ENCODE assay signal across 12 mouse cellular contexts in the genomic region with DNA sequence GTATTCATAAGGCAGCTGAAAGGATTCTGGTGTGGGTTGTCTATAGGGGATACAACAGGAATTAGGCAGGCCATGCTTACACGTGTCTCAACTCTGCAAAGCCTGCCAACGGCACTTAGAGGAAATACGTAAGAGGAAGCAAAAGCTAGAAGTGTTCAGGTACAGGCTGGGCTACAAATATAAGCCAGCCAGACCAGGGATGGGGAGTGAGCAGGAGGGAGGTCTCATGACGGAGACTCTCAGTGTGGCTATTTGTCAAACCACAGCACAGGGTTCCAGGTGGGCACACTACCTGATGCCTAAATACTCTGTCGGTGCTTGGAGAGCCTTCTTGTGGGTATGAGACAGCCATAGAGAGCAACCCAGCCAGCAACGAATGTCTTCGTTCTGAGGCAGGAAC.
A peak's percentile ranks its signal among the peaks of the same experiment; 100 is the strongest.
DNase-seq lines count a peak whose midpoint lies in the region; ATAC-seq and TF ChIP-seq lines count a peak whose summit lies in the region.
"Had no signal": no experiment of that assay in that cellular context is flagged by ENCODE, and none has a peak within 500 bp of the region (broad histone marks: within the 10 kb centered on the region; RNA-seq: fewer than 3 reads in every experiment).

No protein-coding gene starts in this region.

- WGBS in heart, adult 2 months: 50% methylated on average over 7 of the region's 7 CpGs
- WGBS in lung, embryonic 14.5 days: 59% methylated on average over 7 of the region's 7 CpGs
- WGBS in hindbrain, embryonic 15.5 days: 65% methylated on average over 7 of the region's 7 CpGs
- 58% methylated on average over 7 of the region's 7 CpGs for WGBS in midbrain, postnatal 0 days

- intact Hi-C loops in heart, adult 2 months (cut with DNase I): loop anchor here (5.0 kb wide), 1 partner anchor 105 kb away; no protein-coding TSS in a partner anchor

- H3K79me2 ChIP-seq in heart, adult 2 months (replicated peaks; ENCODE audit: control insufficient read depth, insufficient read depth, low read length): no peaks in the 10 kb centered on the region

- DNase-seq in heart, adult 2 months: no peak
- DNase-seq in heart, postnatal 4 days: no peak
- DNase-seq in lung, embryonic 14.5 days: no peak
- DNase-seq in lung, postnatal 10 days: no peak
- no peak for DNase-seq in midbrain, postnatal 0 days (ENCODE audit: low spot score)
- DNase-seq in spleen, postnatal 14 days (ENCODE audit: low spot score in 2 of 2): no peak
- no peak for DNase-seq in gastrocnemius, adult 8-10 months (ENCODE audit: low spot score in 2 of 2)
- DNase-seq: embryo, embryonic 11 days; gastrocnemius, postnatal 25 days; retina, postnatal 1 day had no signal

- no peak overlapping the region for H3K4me2 ChIP-seq in lung, embryonic 14.5 days
- H3K4me2 ChIP-seq in hindbrain, embryonic 15.5 days: no peak overlapping the region
- H3K4me2 ChIP-seq in midbrain, postnatal 0 days (ENCODE audit: low read depth, low read length, poor library complexity, severe bottlenecking): no peak overlapping the region

- H3K9me3 ChIP-seq in lung, embryonic 14.5 days (ENCODE audit: low read depth, low read length): no peaks in the 10 kb centered on the region
- no peaks in the 10 kb centered on the region for H3K9me3 ChIP-seq in hindbrain, embryonic 15.5 days
- H3K9me3 ChIP-seq in midbrain, postnatal 0 days (ENCODE audit: low read length): no peaks in the 10 kb centered on the region
- H3K9me3 ChIP-seq: megakaryocyte, embryonic 14.5 days had no signal

- no peaks in the 10 kb centered on the region for H3K27me3 ChIP-seq in heart, adult 2 months (ENCODE audit: control insufficient read depth, insufficient read depth, low read length)
- H3K27me3 ChIP-seq in lung, embryonic 14.5 days (ENCODE audit: insufficient read depth, low read length): no peaks in the 10 kb centered on the region
- no peaks in the 10 kb centered on the region for H3K27me3 ChIP-seq in hindbrain, embryonic 15.5 days
- H3K27me3 ChIP-seq in midbrain, postnatal 0 days (ENCODE audit: insufficient read depth, low read length): no peaks in the 10 kb centered on the region
- H3K27me3 ChIP-seq: megakaryocyte, embryonic 14.5 days had no signal

- TF ChIP-seq CTCF in heart, adult 2 months (IDR thresholded peaks at IDR 0.05): no peak
- TF ChIP-seq CTCF in lung, embryonic 14.5 days (IDR thresholded peaks at IDR 0.05; ENCODE audit: low read depth): no peak
- no peak for TF ChIP-seq CTCF in midbrain, postnatal 0 days (IDR thresholded peaks at IDR 0.05)

- H3K27ac ChIP-seq in heart, adult 2 months: peak overlapping the region; percentile 90
- peak overlapping the region; percentile 81 for H3K27ac ChIP-seq in lung, embryonic 14.5 days (ENCODE audit: low read depth)
- peak overlapping the region; percentile 44; the same call in 1 of the 2 replicates for H3K27ac ChIP-seq in hindbrain, embryonic 15.5 days (replicated peaks)
- H3K27ac ChIP-seq in midbrain, postnatal 0 days (ENCODE audit: low read depth, low read length): peak overlapping the region; percentile 55; the same call in 1 of the 2 replicates

- ATAC-seq in lung, embryonic 14.5 days (ENCODE audit: insufficient read depth): no peak
- ATAC-seq in hindbrain, embryonic 15.5 days (ENCODE audit: low FRiP score, low read depth): no peak
- no peak for ATAC-seq in midbrain, postnatal 0 days (ENCODE audit: low FRiP score)

- H3K9ac ChIP-seq in heart, adult 2 months (ENCODE audit: low read depth, low read length): no peak overlapping the region
- H3K9ac ChIP-seq in lung, embryonic 14.5 days: no peak overlapping the region
- H3K9ac ChIP-seq in hindbrain, embryonic 15.5 days: no peak overlapping the region
- no peak overlapping the region for H3K9ac ChIP-seq in midbrain, postnatal 0 days (replicated peaks; ENCODE audit: low read length, poor library complexity, severe bottlenecking)

- TF ChIP-seq POLR2A in heart, adult 2 months (IDR thresholded peaks at IDR 0.05; ENCODE audit: insufficient read depth, low read depth, low read length): peak; percentile 44; the same call in 1 of the 2 replicates

- H3K4me1 ChIP-seq in heart, adult 2 months (ENCODE audit: control insufficient read depth, insufficient read depth, low read length): peaks cover 52% of the 10 kb centered on the region
- H3K4me1 ChIP-seq in lung, embryonic 14.5 days (ENCODE audit: insufficient read depth): peaks cover 52% of the 10 kb centered on the region
- peaks cover 13% of the 10 kb centered on the region for H3K4me1 ChIP-seq in hindbrain, embryonic 15.5 days (replicated peaks)
- H3K4me1 ChIP-seq in midbrain, postnatal 0 days (ENCODE audit: insufficient read depth, low read length): no peaks in the 10 kb centered on the region

- peaks cover 23% of the 10 kb centered on the region for H3K36me3 ChIP-seq in heart, adult 2 months (ENCODE audit: control insufficient read depth, insufficient read depth, low read length)
- no peaks in the 10 kb centered on the region for H3K36me3 ChIP-seq in lung, embryonic 14.5 days (ENCODE audit: insufficient read depth)
- H3K36me3 ChIP-seq in hindbrain, embryonic 15.5 days: no peaks in the 10 kb centered on the region
- no peaks in the 10 kb centered on the region for H3K36me3 ChIP-seq in midbrain, postnatal 0 days (ENCODE audit: insufficient read depth, low read length)

- H3K4me3 ChIP-seq in heart, adult 2 months: no peak overlapping the region
- H3K4me3 ChIP-seq in lung, embryonic 14.5 days (ENCODE audit: low read depth, low read length): no peak overlapping the region
- H3K4me3 ChIP-seq in hindbrain, embryonic 15.5 days: no peak overlapping the region
- H3K4me3 ChIP-seq in midbrain, postnatal 0 days (ENCODE audit: low read depth, low read length): no peak overlapping the region
- H3K4me3 ChIP-seq: megakaryocyte, embryonic 14.5 days had no signal

- TF ChIP-seq EP300 in heart, adult 2 months (IDR thresholded peaks at IDR 0.05; ENCODE audit: insufficient read depth, low read depth, low read length): no peak
